Mouse (Mus musculus) hindbrain, embryonic 14.5 days (tissue): Measurements from ENCODE around the gene Il1rapl1. TPM values are rescaled to one million over a fixed set of nuclear protein-coding genes. Genes with fewer than 3 reads are reported as not detected.
A peak's percentile ranks its signal among the peaks of the same experiment; 100 is the strongest.

Source experiments
- ATAC-seq: fragments of 200-750 bp; cut with Nextera tagmentation; 2 replicates; pipeline ENCODE4 v1.8.0; 2017; ENCODE audit warnings: moderate number of reproducible peaks, mild to moderate bottlenecking, moderate TSS enrichment, moderate library complexity; ENCODE audit not compliant: low FRiP score
- DNase-seq: peaks from one replicate; pipeline ENCODE4 v3.0.0-alpha.2; 2015; ENCODE audit warnings: low spot score
- H3K27ac ChIP-seq: fragments of 300-500 bp; sonication (generic); 2 replicates; pipeline ENCODE4 v1.5.1; 2014; ENCODE audit warnings: mild to moderate bottlenecking, moderate library complexity
- H3K27me3 ChIP-seq: fragments of 300-500 bp; sonication (generic); 2 replicates; pipeline ENCODE4 v1.6.1; 2014; ENCODE audit warnings: mild to moderate bottlenecking, low read length, mixed read lengths; ENCODE audit not compliant: control insufficient read depth, insufficient read depth
- H3K36me3 ChIP-seq: fragments of 300-500 bp; sonication (generic); replicated peaks from 2 replicates; pipeline ENCODE4 v1.6.1; 2014; ENCODE audit not compliant: control insufficient read depth, insufficient read depth
- H3K4me1 ChIP-seq: fragments of 300-500 bp; sonication (generic); replicated peaks from 2 replicates; pipeline ENCODE4 v1.6.1; 2014; ENCODE audit warnings: antibody characterized with exemption, low read length, mixed read lengths; ENCODE audit not compliant: control insufficient read depth, insufficient read depth
- H3K4me2 ChIP-seq: fragments of 300-500 bp; sonication (generic); replicated peaks from 2 replicates; pipeline ENCODE4 v1.6.1; 2014; ENCODE audit warnings: mild to moderate bottlenecking, moderate library complexity
- H3K4me3 ChIP-seq: fragments of 300-500 bp; sonication (generic); replicated peaks from 2 replicates; pipeline ENCODE4 v1.5.1; 2014; ENCODE audit warnings: mild to moderate bottlenecking, low read length
- H3K9ac ChIP-seq: fragments of 300-500 bp; sonication (generic); 2 replicates; pipeline ENCODE4 v1.6.1; 2014
- H3K9me3 ChIP-seq: fragments of 300-500 bp; sonication (generic); 2 replicates; pipeline ENCODE4 v1.6.1; 2016; ENCODE audit warnings: low read length; ENCODE audit not compliant: control insufficient read depth
- WGBS: fragments of 180-500 bp; shearing (Covaris S2); extraction: QIAGEN DNeasy Blood & Tissue Kit; methylation state at CpG from one replicate; pipeline ENCODE4 v1.1.7; 2014; 5-methylcytosine and 5-hydroxymethylcytosine counted together
- polyA plus RNA-seq: library from polyadenylated mRNA; unstranded; fragments of >200 nt; fragmentation: Nextera tagmentation; extraction: Ambion mirVana; gene quantifications from 2 replicates; pipeline ENCODE4 v1.2.1, GENCODE M21; 2014

Gene Il1rapl1
- polyA plus RNA-seq, result 3.0 and 3.7 TPM in 2 replicates

GRCm38 (mm10) chrX:88115609-88116073, at the start of gene Il1rapl1:
Gene Il1rapl1 (minus strand): TSS chrX:88115645.
- H3K4me2 ChIP-seq, result peak within 1 kb of the TSS; percentile 51
- H3K4me1 ChIP-seq, result no peaks in the 10 kb centered on the region
- DNase-seq, result peak; percentile 63
- no peaks in the 10 kb centered on the region for H3K27me3 ChIP-seq
- 21% methylated on average over 12 of the region's 12 CpGs for WGBS
- H3K9me3 ChIP-seq, result no peaks in the 10 kb centered on the region
- no peaks in the 10 kb centered on the region for H3K36me3 ChIP-seq
- peak within 1 kb of the TSS; percentile 45 for H3K4me3 ChIP-seq
- peak within 1 kb of the TSS; percentile 63 for H3K9ac ChIP-seq
- H3K27ac ChIP-seq, result peak within 1 kb of the TSS; percentile 66
- ATAC-seq, result peak; percentile 60; the same call in 1 of the 2 replicates

- H3K9me3 ChIP-seq, result no peaks in the 10 kb centered on the region
- no peak for DNase-seq
- no peaks in the 10 kb centered on the region for H3K27me3 ChIP-seq
- no peak overlapping the region for H3K4me2 ChIP-seq
- no peak for ATAC-seq
- WGBS, result 24% methylated on average over 2 of the region's 2 CpGs
- H3K27ac ChIP-seq, result no peak overlapping the region
- no peaks in the 10 kb centered on the region for H3K4me1 ChIP-seq
- H3K9ac ChIP-seq, result no peak overlapping the region
- no peaks in the 10 kb centered on the region for H3K36me3 ChIP-seq
- H3K4me3 ChIP-seq, result no peak overlapping the region
These were observed 42.6 kb upstream of the Il1rapl1 start for GRCm38 (mm10) chrX:88158037-88158436.

GRCm38 (mm10) chrX:88125612-88126011, 10.2 kb upstream of the Il1rapl1 start:
- H3K9ac ChIP-seq, result no peak overlapping the region
- DNase-seq (no peak), ATAC-seq (no peak)
- H3K4me3 ChIP-seq, result no peak overlapping the region
- no peak overlapping the region for H3K4me2 ChIP-seq
- no peaks in the 10 kb centered on the region for H3K36me3 ChIP-seq
- no peaks in the 10 kb centered on the region for H3K27me3 ChIP-seq
- H3K4me1 ChIP-seq, result no peaks in the 10 kb centered on the region
- WGBS, result 73% methylated on average over 3 of the region's 3 CpGs
- H3K27ac ChIP-seq, result no peak overlapping the region
- no peaks in the 10 kb centered on the region for H3K9me3 ChIP-seq

- no peak overlapping the region for H3K4me2 ChIP-seq
- no peak for DNase-seq
- no peak overlapping the region for H3K27ac ChIP-seq
- no peak for ATAC-seq
- H3K4me3 ChIP-seq, result no peak overlapping the region
- no peaks in the 10 kb centered on the region for H3K36me3 ChIP-seq
- no peak overlapping the region for H3K9ac ChIP-seq
- H3K27me3 ChIP-seq, result no peaks in the 10 kb centered on the region
- no peaks in the 10 kb centered on the region for H3K4me1 ChIP-seq
- 80% methylated on average over 3 of the region's 3 CpGs for WGBS
- no peaks in the 10 kb centered on the region for H3K9me3 ChIP-seq
These were observed 4.6 kb upstream of the Il1rapl1 start for GRCm38 (mm10) chrX:88120070-88120469.

GRCm38 (mm10) chrX:88117858-88118257, 2.4 kb upstream of the Il1rapl1 start:
- ATAC-seq (no peak), DNase-seq (no peak)
- no peak overlapping the region for H3K4me2 ChIP-seq
- H3K27ac ChIP-seq, result no peak overlapping the region
- H3K36me3 ChIP-seq, result no peaks in the 10 kb centered on the region
- WGBS, result 46% methylated on average over 3 of the region's 3 CpGs
- no peaks in the 10 kb centered on the region for H3K4me1 ChIP-seq
- no peaks in the 10 kb centered on the region for H3K9me3 ChIP-seq
- no peak overlapping the region for H3K4me3 ChIP-seq
- H3K27me3 ChIP-seq, result no peaks in the 10 kb centered on the region
- no peak overlapping the region for H3K9ac ChIP-seq

GRCm38 (mm10) chrX:88116326-88116725, 881 bp upstream of the Il1rapl1 start:
- 0 out of 2 replicates have a peak overlapping the region, but pooled peaks have one; percentile 63 for H3K9ac ChIP-seq
- 5% methylated on average over 3 of the region's 3 CpGs for WGBS

GRCm38 (mm10) chrX:88113561-88113960, 1.9 kb downstream of the Il1rapl1 start:
- WGBS, result 59% methylated on average over 6 of the region's 6 CpGs
- Histone ChIP-seq H3K36me3 (no peaks in the 10 kb centered on the region), H3K4me1 (no peaks in the 10 kb centered on the region), H3K27me3 (no peaks in the 10 kb centered on the region), H3K9me3 (no peaks in the 10 kb centered on the region), H3K27ac (no peak overlapping the region), H3K9ac (peak overlapping the region; percentile 63), H3K4me3 (peak overlapping the region; percentile 45), H3K4me2 (peak overlapping the region; percentile 51)
- ATAC-seq (no peak), DNase-seq (no peak)

More at GRCm38 (mm10) chrX:88116326-88116725, 881 bp upstream of the Il1rapl1 start:
- Histone ChIP-seq H3K4me1 (no peaks in the 10 kb centered on the region), H3K4me2 (peak overlapping the region; percentile 51), H3K27me3 (no peaks in the 10 kb centered on the region), H3K9me3 (no peaks in the 10 kb centered on the region), H3K36me3 (no peaks in the 10 kb centered on the region), H3K4me3 (peak overlapping the region; percentile 45), H3K27ac (no peak overlapping the region)
- no peak for ATAC-seq
- no peak for DNase-seq

GRCm38 (mm10) chrX:88112254-88112653, 3.2 kb downstream of the Il1rapl1 start:
- H3K36me3 ChIP-seq, result no peaks in the 10 kb centered on the region
- peak overlapping the region; percentile 51 for H3K4me2 ChIP-seq
- no peak for DNase-seq
- 0 out of 2 replicates have a peak overlapping the region, but pooled peaks have one; percentile 28 for H3K9ac ChIP-seq
- H3K9me3 ChIP-seq, result no peaks in the 10 kb centered on the region
- H3K4me1 ChIP-seq, result no peaks in the 10 kb centered on the region
- no peak for ATAC-seq
- 42% methylated on average over 2 of the region's 2 CpGs for WGBS
- no peak overlapping the region for H3K27ac ChIP-seq
- H3K27me3 ChIP-seq, result no peaks in the 10 kb centered on the region
- H3K4me3 ChIP-seq, result peak overlapping the region; percentile 45

GRCm38 (mm10) chrX:88109733-88110132, 5.7 kb downstream of the Il1rapl1 start:
- no peak overlapping the region for H3K9ac ChIP-seq
- no peaks in the 10 kb centered on the region for H3K4me1 ChIP-seq
- no peak overlapping the region for H3K27ac ChIP-seq
- H3K36me3 ChIP-seq, result no peaks in the 10 kb centered on the region
- DNase-seq (no peak), ATAC-seq (no peak)
- H3K4me3 ChIP-seq, result no peak overlapping the region
- H3K27me3 ChIP-seq, result no peaks in the 10 kb centered on the region
- WGBS, result 76% methylated on average over 2 of the region's 2 CpGs
- no peaks in the 10 kb centered on the region for H3K9me3 ChIP-seq
- H3K4me2 ChIP-seq, result no peak overlapping the region
